Mouse (Mus musculus): ENCODE results near the gene Mrtfa. TPM values are rescaled to one million over a fixed set of nuclear protein-coding genes. Genes with fewer than 3 reads are reported as not detected.
"Not testable (repeated sequence)": the region's sequence is repeated elsewhere in the genome, so short reads cannot be mapped to it uniquely, and the experiment has no call there.

Gene Mrtfa
- polyA plus RNA-seq, 1 experiment from 2014 or later, result 21.2 TPM

DNA sequence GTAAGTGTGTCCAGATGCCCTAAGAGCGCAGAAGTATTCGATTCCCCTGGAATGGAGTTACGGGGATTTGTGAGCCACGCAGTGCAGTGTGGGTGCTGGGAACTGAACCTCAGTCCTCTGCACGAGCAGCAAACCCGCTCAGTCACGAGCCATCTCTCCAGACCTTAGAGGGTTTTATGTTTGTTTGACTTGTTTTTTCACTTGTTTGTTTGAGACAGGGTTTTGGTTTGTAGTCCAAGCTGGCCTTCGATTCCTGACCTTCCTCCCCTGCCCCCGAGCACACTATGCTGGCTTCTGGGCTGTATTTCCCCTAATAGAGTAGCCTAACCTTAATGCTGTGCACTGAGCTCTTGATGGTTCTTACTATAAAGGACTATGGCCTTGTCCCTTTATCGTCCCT lies 34.5 kb upstream of the Mrtfa start:
- no peaks in the 10 kb centered on the region for H3K27me3 ChIP-seq
- H3K9me3 ChIP-seq (replicated peaks), result no peaks in the 10 kb centered on the region
- no peaks in the 10 kb centered on the region for H3K36me3 ChIP-seq (ENCODE audit: poor library complexity, severe bottlenecking)
- no peak for ATAC-seq
- no peaks in the 10 kb centered on the region for H3K4me1 ChIP-seq
- no peak overlapping the region for H3K27ac ChIP-seq
- H3K4me2 ChIP-seq, result no peak overlapping the region
- H3K4me3 ChIP-seq, result no peak overlapping the region
- WGBS, result 93% methylated on average over 10 of the region's 10 CpGs
- no peak overlapping the region for H3K9ac ChIP-seq

DNA sequence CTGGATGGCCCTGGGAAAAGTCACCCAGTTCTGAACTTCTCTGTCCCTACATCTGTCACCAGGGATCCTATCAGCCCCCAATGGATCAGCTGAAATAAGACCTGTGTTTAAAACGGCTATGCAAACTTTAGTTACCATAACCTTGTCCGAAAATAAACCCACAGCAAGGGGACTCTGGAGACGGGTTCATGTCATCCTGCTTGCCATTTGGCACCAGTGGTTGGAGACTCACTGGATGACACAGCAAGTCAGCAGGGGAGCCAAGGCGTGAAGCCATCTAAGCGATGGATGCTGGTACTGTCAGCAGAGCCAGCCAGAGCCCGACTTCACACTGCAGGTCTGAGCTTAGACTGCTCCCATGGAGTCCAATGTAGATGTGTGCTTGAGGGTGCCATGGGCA lies 30.9 kb upstream of the Mrtfa start:
- WGBS, result 81% methylated on average over 6 of the region's 6 CpGs
- no peak overlapping the region for H3K4me2 ChIP-seq
- no peak overlapping the region for H3K9ac ChIP-seq
- no peaks in the 10 kb centered on the region for H3K27me3 ChIP-seq
- no peaks in the 10 kb centered on the region for H3K4me1 ChIP-seq
- ATAC-seq, result no peak
- H3K36me3 ChIP-seq (ENCODE audit: poor library complexity, severe bottlenecking), result no peaks in the 10 kb centered on the region
- no peak overlapping the region for H3K27ac ChIP-seq
- no peaks in the 10 kb centered on the region for H3K9me3 ChIP-seq (replicated peaks)
- no peak overlapping the region for H3K4me3 ChIP-seq

DNA sequence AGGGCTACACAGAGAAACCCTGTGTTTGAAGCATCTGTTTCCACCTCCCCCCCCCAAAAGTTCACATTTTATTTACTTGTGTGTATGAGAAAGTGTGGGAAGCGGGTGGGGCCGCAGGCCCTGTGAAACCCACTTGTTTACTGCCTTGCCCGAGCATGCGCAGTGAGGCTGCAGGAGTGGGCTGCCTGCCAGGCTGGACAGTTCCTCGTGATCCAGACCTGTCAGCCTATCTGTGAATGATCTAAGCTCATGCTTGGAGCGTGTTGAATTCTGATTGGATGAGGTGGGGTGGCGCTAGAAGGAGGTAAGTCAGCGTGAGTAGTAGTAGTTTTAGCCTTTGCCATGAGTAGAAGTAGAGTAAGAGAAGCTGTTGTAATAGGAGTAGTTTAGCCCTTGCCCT lies 29.5 kb upstream of the Mrtfa start:
- not testable (repeated sequence) for H3K4me3 ChIP-seq; H3K4me1 ChIP-seq; ATAC-seq; H3K9me3 ChIP-seq (replicated peaks); H3K4me2 ChIP-seq; H3K9ac ChIP-seq; H3K27ac ChIP-seq; H3K27me3 ChIP-seq; H3K36me3 ChIP-seq (ENCODE audit: poor library complexity, severe bottlenecking)
- 68% methylated on average over 8 of the region's 8 CpGs for WGBS

DNA sequence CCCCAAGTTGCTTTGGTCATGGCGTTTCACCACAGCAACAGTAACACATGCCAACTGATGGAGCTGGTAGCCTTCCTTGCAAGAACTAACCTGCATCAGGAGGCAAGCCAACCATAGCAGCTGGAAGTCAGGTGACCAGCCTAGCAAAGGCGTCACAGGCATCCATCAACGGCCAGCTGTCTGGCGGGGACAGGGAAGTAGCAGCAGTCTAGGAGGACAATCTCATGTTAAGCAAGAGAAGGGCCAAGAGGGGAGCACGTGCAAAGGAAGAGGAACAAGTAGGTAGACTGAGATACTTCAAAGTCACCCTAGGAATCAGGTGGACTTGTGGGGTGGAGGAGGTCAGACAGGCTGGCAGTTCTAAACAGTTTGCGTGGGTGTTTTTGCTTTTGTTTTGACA lies 28.5 kb upstream of the Mrtfa start:
- ATAC-seq, result no peak
- no peak overlapping the region for H3K4me2 ChIP-seq

DNA sequence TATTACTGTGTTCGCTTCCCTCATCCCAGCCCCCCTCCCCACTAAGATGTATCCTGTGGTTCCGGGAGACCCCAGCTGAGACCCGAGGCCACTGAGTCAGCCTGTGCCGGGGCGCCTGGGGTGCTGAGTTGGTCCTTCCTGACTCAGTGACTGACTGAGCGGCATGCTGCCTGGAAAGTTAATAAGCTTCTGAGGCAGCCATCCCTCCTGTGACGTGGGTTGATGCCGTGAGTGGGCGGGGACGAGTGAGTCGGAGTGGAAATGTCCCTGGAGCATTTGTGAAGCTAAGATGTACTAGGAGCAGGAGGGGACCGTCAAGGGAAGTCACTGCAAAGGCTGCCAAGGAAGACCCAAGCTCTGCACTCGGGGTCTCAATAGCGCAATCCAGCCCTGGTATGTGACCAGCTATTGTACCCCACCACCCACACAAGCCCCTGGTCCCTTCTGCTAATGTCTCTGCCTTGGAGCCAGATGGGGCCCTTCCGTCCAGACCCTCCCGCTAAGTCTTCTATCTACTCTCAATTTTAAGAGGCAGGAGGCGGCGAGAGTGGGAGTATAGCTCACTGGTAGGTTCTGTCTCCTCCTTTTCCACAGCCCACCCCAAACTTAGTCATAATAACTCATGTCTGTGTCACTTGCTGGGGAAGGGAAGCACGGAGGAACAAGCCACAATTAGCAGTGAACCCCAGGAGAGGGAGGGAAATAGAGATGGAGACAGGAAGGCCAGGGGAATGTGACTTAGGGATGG lies 26.5 kb upstream of the Mrtfa start:
- ATAC-seq, result no peak
- 89% methylated on average over 19 of the region's 19 CpGs for WGBS

More for the DNA sequence above, 28.5 kb upstream of the Mrtfa start:
- H3K4me1 ChIP-seq, result no peaks in the 10 kb centered on the region; the same call in 1 of the 2 replicates
- no peak overlapping the region for H3K27ac ChIP-seq
- H3K27me3 ChIP-seq, result no peaks in the 10 kb centered on the region
- WGBS, result 83% methylated on average over 6 of the region's 6 CpGs
- no peak overlapping the region for H3K9ac ChIP-seq
- H3K36me3 ChIP-seq (ENCODE audit: poor library complexity, severe bottlenecking), result no peaks in the 10 kb centered on the region
- H3K9me3 ChIP-seq (replicated peaks), result no peaks in the 10 kb centered on the region
- H3K4me3 ChIP-seq, result no peak overlapping the region

DNA sequence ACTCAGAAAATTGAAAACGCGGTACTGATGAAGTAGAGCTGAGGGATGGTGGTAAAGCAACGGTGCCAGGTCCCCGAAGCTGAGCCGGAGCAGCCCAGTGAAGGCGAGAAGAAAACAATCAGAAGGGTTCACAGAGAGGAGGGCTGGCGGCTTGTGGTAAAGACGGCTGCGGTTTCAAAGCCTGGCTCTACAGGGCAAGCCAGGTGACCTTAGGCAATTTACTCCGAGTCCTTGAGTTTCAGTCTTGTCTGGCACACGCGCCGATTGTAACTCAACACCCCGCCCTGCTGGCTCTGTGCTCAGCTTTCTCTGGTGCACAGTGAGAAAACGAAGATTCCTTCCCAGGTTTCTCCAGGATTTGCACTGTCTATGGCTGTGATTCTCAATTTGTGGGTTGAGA lies 22.4 kb upstream of the Mrtfa start:
- no peak overlapping the region for H3K4me3 ChIP-seq
- no peak overlapping the region for H3K4me2 ChIP-seq
- H3K27me3 ChIP-seq, result no peaks in the 10 kb centered on the region
- ATAC-seq, result no peak
- 78% methylated on average over 15 of the region's 15 CpGs for WGBS
- no peaks in the 10 kb centered on the region for H3K9me3 ChIP-seq (replicated peaks)
- H3K9ac ChIP-seq, result no peak overlapping the region
- no peak overlapping the region for H3K27ac ChIP-seq
- H3K36me3 ChIP-seq (ENCODE audit: poor library complexity, severe bottlenecking), result no peaks in the 10 kb centered on the region
- H3K4me1 ChIP-seq, result no peaks in the 10 kb centered on the region; the same call in 1 of the 2 replicates

More for the DNA sequence above, 26.5 kb upstream of the Mrtfa start:
- Histone ChIP-seq H3K4me2 (no peak overlapping the region), H3K36me3 (ENCODE audit: poor library complexity, severe bottlenecking) (no peaks in the 10 kb centered on the region), H3K27ac (no peak overlapping the region), H3K9ac (no peak overlapping the region), H3K4me3 (no peak overlapping the region), H3K4me1 (no peaks in the 10 kb centered on the region; the same call in 1 of the 2 replicates), H3K27me3 (no peaks in the 10 kb centered on the region), H3K9me3 (replicated peaks) (no peaks in the 10 kb centered on the region)

DNA sequence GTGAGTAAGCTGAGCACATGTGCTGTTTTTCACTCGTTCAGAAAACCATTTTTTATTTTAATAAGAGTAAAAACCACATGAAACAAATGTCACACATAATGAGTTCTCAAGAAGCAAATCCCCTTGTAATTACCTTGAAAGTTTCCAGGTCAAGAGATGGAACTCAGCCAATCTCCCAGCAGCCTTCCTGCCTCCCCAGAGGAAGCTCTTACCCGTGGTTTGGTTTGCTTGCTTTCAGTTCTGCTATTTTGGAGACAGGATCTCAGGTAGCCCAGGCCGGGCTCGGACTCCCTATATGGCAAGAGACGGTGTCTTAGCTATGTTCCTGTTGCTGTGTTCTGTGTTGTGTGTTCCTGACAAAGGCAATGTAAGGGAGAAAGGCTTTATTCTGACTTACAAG lies 19.9 kb upstream of the Mrtfa start:
- no peak overlapping the region for H3K4me2 ChIP-seq
- no peak overlapping the region for H3K27ac ChIP-seq
- no peaks in the 10 kb centered on the region for H3K9me3 ChIP-seq (replicated peaks)
- H3K4me1 ChIP-seq, result no peaks in the 10 kb centered on the region; the same call in 1 of the 2 replicates
- no peak for ATAC-seq
- WGBS, result 77% methylated on average over 5 of the region's 5 CpGs
- no peaks in the 10 kb centered on the region for H3K27me3 ChIP-seq
- no peak overlapping the region for H3K4me3 ChIP-seq
- H3K36me3 ChIP-seq (ENCODE audit: poor library complexity, severe bottlenecking), result no peaks in the 10 kb centered on the region
- H3K9ac ChIP-seq, result no peak overlapping the region

DNA sequence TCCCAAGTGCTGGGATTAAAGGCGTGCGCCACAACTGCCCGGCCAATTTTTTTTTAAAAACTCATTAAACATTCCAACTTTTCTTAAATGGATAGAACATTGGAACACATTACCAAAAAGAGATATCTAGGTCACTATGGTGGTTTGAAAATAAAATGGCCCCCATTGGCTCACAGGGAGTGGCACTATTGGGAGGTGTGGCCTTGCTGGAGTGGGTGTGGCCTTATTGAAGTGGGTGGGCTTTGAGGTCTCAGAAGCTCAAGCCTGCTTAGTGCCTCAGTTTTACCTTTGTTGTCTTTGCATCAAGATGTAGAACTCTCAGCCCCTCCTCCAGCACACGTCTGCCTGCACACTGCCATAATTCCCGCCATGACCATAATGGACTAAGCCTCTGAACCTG lies 11.9 kb upstream of the Mrtfa start:
- Histone ChIP-seq H3K4me2 (no peak overlapping the region), H3K9ac (no peak overlapping the region), H3K27me3 (no peaks in the 10 kb centered on the region), H3K27ac (no peak overlapping the region), H3K4me3 (no peak overlapping the region), H3K9me3 (replicated peaks) (peaks cover 4% of the 10 kb centered on the region; the same call in 1 of the 2 replicates), H3K4me1 (no peaks in the 10 kb centered on the region), H3K36me3 (ENCODE audit: poor library complexity, severe bottlenecking) (no peaks in the 10 kb centered on the region)
- ATAC-seq, result no peak
- WGBS, result 97% methylated on average over 5 of the region's 5 CpGs

DNA sequence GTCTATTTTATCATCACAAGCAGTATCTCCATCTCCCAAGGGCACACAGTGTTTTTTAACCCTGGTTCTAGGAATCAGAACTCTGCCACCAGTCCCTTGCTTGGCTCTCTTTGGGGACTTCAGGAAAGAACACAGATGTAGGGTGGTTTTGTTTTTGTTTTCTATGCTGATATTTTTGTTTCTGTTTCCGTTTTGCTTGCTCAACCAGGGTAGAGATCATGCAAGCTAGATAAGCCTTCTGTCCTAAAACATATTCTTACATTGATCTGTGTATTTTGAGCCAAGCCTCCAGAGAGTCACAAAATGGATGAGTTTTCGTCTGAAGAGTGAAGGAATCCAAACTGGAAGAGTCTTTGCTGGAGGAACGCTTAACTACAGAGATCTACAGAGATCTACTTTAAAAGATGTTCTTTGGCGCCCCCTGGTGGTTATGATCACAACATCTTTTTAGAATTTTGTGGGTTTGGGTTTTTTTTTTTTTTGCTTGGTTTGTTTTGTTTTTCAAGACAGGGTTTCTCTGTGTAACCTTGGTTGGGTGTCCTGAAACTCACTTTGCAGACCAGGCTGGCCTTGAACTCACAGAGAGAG lies 8.9 kb upstream of the Mrtfa start:
- no peak for ATAC-seq
- Histone ChIP-seq H3K4me2 (no peak overlapping the region), H3K9me3 (replicated peaks) (no peaks in the 10 kb centered on the region; the same call in 1 of the 2 replicates), H3K27me3 (no peaks in the 10 kb centered on the region), H3K4me3 (no peak overlapping the region), H3K9ac (no peak overlapping the region), H3K36me3 (ENCODE audit: poor library complexity, severe bottlenecking) (no peaks in the 10 kb centered on the region), H3K4me1 (no peaks in the 10 kb centered on the region), H3K27ac (no peak overlapping the region)
- 25% methylated on average over 4 of the region's 4 CpGs for WGBS

DNA sequence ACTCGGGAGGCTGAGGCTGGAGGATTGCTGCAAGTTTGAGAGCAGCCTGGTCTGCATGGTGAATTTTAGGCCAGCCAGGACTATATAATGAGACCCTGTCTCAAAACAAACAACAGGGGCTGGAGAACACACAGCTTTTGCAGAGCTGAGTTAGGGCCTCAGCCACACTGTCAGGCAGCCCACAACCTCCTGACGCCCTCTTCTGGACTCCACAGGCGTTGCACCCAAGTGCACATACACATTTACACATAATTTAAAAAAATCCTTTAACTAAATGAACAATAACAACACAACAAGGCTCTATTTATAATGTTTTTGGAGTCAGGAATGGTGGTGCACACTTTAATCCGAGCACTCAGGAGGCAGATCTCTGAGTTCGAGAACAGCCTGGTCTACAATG lies 7.9 kb upstream of the Mrtfa start:
- H3K4me1 ChIP-seq, result no peaks in the 10 kb centered on the region
- no peak overlapping the region for H3K4me2 ChIP-seq
- H3K36me3 ChIP-seq (ENCODE audit: poor library complexity, severe bottlenecking), result no peaks in the 10 kb centered on the region
- ATAC-seq, result no peak
- H3K27me3 ChIP-seq, result no peaks in the 10 kb centered on the region
- H3K9me3 ChIP-seq (replicated peaks), result no peaks in the 10 kb centered on the region
- WGBS, result 93% methylated on average over 5 of the region's 5 CpGs
- no peak overlapping the region for H3K9ac ChIP-seq
- H3K4me3 ChIP-seq, result no peak overlapping the region
- H3K27ac ChIP-seq, result no peak overlapping the region

DNA sequence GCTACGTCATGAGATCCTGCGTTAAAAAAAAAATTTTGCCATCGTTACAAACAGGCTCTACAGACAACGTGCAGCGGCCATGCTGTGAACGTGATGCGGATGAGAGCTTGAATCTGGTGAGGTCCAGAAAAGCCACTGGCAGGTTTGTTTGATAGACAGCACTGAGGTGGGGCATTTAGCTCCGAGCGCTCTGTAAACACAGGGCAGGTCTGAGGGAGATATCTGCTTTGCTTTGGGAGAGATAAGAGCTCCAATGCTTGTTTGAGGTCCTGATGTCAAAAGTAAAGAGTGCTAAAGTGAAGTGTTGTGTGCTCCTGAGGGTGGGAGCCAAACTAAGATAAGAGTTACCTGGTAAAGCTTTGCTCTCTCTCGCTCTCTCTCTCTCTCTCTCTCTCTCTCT lies 6.6 kb upstream of the Mrtfa start:
- H3K36me3 ChIP-seq (ENCODE audit: poor library complexity, severe bottlenecking), result no peaks in the 10 kb centered on the region
- no peak overlapping the region for H3K27ac ChIP-seq
- no peaks in the 10 kb centered on the region for H3K4me1 ChIP-seq
- 94% methylated on average over 10 of the region's 10 CpGs for WGBS
- no peaks in the 10 kb centered on the region for H3K9me3 ChIP-seq (replicated peaks)
- no peaks in the 10 kb centered on the region for H3K27me3 ChIP-seq
- ATAC-seq, result no peak
- no peak overlapping the region for H3K4me2 ChIP-seq
- H3K9ac ChIP-seq, result no peak overlapping the region
- H3K4me3 ChIP-seq, result no peak overlapping the region

DNA sequence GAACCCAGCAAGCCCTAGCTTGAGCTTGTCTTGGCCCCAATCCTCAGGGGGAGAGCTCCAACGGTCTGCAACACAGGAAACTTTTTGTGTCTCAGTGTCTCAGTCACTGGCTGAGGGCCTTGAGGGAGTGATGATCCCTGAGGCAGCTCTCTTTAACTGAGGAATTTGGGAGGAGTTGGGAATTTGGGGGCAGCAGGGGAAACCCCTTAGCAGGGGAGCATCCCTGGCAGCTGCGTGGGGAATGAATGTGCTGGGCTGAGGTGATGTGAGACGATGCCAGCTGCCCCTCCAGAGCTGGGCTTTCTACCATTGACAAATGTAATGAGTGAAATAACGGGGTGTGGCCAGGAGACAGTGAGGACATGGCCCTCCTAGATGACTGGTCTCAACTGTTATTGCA lies 4.9 kb upstream of the Mrtfa start:
- Histone ChIP-seq H3K4me3 (no peak overlapping the region), H3K9me3 (replicated peaks) (no peaks in the 10 kb centered on the region), H3K27me3 (no peaks in the 10 kb centered on the region), H3K27ac (no peak overlapping the region), H3K9ac (no peak overlapping the region), H3K4me2 (no peak overlapping the region), H3K4me1 (0 out of 2 replicates have a peak, but pooled peaks cover 6% of the 10 kb centered on the region), H3K36me3 (ENCODE audit: poor library complexity, severe bottlenecking) (no peaks in the 10 kb centered on the region)
- 52% methylated on average over 4 of the region's 4 CpGs for WGBS
- ATAC-seq, result no peak

DNA sequence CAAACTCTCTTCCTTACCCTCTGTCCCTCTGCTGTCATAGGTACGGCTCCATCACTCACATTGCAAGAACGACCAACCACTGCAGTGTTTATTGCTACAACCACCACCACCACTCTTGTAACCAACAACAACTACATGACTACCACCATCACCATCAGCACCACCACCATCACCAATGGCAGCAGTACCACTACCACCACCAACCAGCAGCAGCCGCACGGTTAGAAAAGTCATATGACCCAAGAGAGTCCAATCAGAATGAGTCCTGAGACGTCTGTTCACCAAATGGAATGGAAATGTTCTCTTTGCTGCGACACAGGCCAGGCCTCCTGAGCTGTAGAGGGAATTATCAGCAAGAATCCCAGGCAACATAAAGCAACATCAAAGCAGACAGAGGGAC lies 4.2 kb upstream of the Mrtfa start:
- Histone ChIP-seq H3K9me3 (replicated peaks) (no peaks in the 10 kb centered on the region), H3K27ac (no peak overlapping the region), H3K27me3 (no peaks in the 10 kb centered on the region), H3K9ac (no peak overlapping the region), H3K4me1 (peaks cover 8% of the 10 kb centered on the region), H3K4me3 (no peak overlapping the region), H3K36me3 (ENCODE audit: poor library complexity, severe bottlenecking) (no peaks in the 10 kb centered on the region), H3K4me2 (no peak overlapping the region)
- WGBS, result 86% methylated on average over 6 of the region's 6 CpGs
- no peak for ATAC-seq
